Mouse (Mus musculus) ES-Bruce4 (cell line): ENCODE results near the gene Sgca.

Source experiments
- CTCF ChIP-seq: IDR thresholded peaks from one replicate; pipeline ENCODE4 v1.8.1; 2011; ENCODE audit warnings: low read depth, low read length
- EP300 ChIP-seq: IDR thresholded peaks from 2 replicates; pipeline ENCODE4 v1.6.1; 2011; ENCODE audit warnings: low read depth, low read length; ENCODE audit not compliant: insufficient read depth
- POLR2A ChIP-seq: IDR thresholded peaks from one replicate; pipeline ENCODE4 v1.8.1; 2011; ENCODE audit warnings: low read length; ENCODE audit not compliant: insufficient read depth

GRCm38 (mm10) chr11:94962534-94963101 is 13.5 kb downstream of the Sgca start:
- TF ChIP-seq CTCF (no peak), POLR2A (no peak), EP300 (no peak)
